Mouse (Mus musculus) G1E (cell line): Measurements from ENCODE around the gene Mrps35. TPM values are rescaled to one million over a fixed set of nuclear protein-coding genes. Genes with fewer than 3 reads are reported as not detected.

Experiments used
- ATAC-seq: 2 replicates; pipeline ENCODE4 v1.8.0; 2016; ENCODE audit warnings: mild to moderate bottlenecking; ENCODE audit not compliant: insufficient number of reproducible peaks, poor library complexity, low FRiP score, severe bottlenecking; ENCODE audit errors: extremely low read depth
- DNase-seq: peaks from one replicate; pipeline ENCODE4 v3.0.0; 2012; ENCODE audit warnings: low spot score
- H3K27me3 ChIP-seq: 2 replicates; pipeline ENCODE4 v1.6.1; 2012; ENCODE audit warnings: mild to moderate bottlenecking, low read length, inconsistent platforms; ENCODE audit not compliant: insufficient read depth
- H3K36me3 ChIP-seq: replicated peaks from 2 replicates; pipeline ENCODE3; 2012; ENCODE audit warnings: mild to moderate bottlenecking, inconsistent platforms
- H3K4me1 ChIP-seq: 2 replicates; pipeline ENCODE4 v1.6.1; 2012; ENCODE audit warnings: low read depth, low read length, inconsistent platforms, mixed read lengths; ENCODE audit not compliant: insufficient read depth
- H3K4me3 ChIP-seq: 2 replicates; pipeline ENCODE4 v1.5.1; 2012; ENCODE audit warnings: low read depth, mild to moderate bottlenecking, inconsistent platforms, low read length, moderate library complexity, mixed read lengths
- H3K9me3 ChIP-seq: replicated peaks from 2 replicates; pipeline ENCODE4 v1.6.1; 2012; ENCODE audit warnings: inconsistent platforms
- CTCF ChIP-seq: IDR thresholded peaks from 2 replicates; pipeline ENCODE4 v1.5.1; 2012; ENCODE audit warnings: low read depth, low read length, inconsistent platforms, mixed read lengths
- GATA1 ChIP-seq: IDR thresholded peaks from 2 replicates; pipeline ENCODE4 v1.6.1; 2012; ENCODE audit warnings: borderline replicate concordance, low read length, inconsistent platforms, mixed read lengths
- GATA2 ChIP-seq: IDR thresholded peaks from 2 replicates; pipeline ENCODE4 v1.6.1; 2012; ENCODE audit warnings: low read depth, low read length, inconsistent platforms, borderline replicate concordance
- POLR2AphosphoS5 ChIP-seq: IDR thresholded peaks from 2 replicates; pipeline ENCODE4 v1.6.1; 2012; ENCODE audit warnings: low read depth, low read length, inconsistent platforms; ENCODE audit not compliant: insufficient replicate concordance
- TAL1 ChIP-seq: conservative IDR thresholded peaks from 2 replicates; pipeline ENCODE4 v1.6.1; 2012; ENCODE audit warnings: low read depth, low read length, inconsistent platforms, mixed read lengths
- polyA plus RNA-seq: library from polyadenylated mRNA; stranded (reverse); fragments of >175 nt; gene quantifications from 2 replicates; pipeline ENCODE4 v1.2.3, GENCODE M21; 2012
- total RNA-seq, 2 experiments: library from RNA; stranded (forward) in 1 of 2; stranded (reverse) in 1 of 2; fragments of 200-1000 nt in 1 of 2; fragments of >200 nt in 1 of 2; fragmentation: Nextera tagmentation in 1 of 2; gene quantifications; 2 replicates each; pipeline ENCODE4 v1.2.3; 2014 to 2017

Mrps35 gene
- total and polyA plus RNA-seq, 3 experiments, result 17.6 to 95.4 (median 46.1) TPM

DNA sequence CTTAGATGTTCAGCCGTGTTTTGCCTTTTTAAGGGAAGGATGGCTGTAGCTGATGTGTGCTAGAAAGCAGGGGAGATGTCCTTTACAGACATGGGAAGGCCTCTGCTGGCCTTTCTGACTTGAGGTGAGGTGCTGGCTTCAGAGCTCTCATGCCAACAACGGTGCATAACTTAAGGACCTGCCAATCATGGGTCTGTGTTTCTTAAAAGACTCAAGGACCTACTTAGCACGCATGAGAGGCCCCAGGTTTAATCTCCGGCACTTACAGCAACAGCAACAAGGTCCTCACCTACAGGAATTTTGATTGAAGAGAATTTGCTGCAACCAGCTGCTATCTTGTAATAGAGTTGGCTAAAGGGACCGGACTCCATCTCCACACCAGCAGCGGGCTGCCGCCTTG, 66.7 kb downstream of the Mrps35 start:
- no peak overlapping the region for H3K4me3 ChIP-seq
- DNase-seq (no peak), ATAC-seq (no peak)
- no peak for TF ChIP-seq GATA1
- TF ChIP-seq POLR2AphosphoS5, result no peak
- no peak for TF ChIP-seq TAL1
- no peak for TF ChIP-seq CTCF
- TF ChIP-seq GATA2, result no peak
- H3K9me3 ChIP-seq, result no peaks in the 10 kb centered on the region
- peaks cover 87% of the 10 kb centered on the region for H3K36me3 ChIP-seq
- peaks cover 8% of the 10 kb centered on the region for H3K4me1 ChIP-seq
- no peaks in the 10 kb centered on the region for H3K27me3 ChIP-seq

DNA sequence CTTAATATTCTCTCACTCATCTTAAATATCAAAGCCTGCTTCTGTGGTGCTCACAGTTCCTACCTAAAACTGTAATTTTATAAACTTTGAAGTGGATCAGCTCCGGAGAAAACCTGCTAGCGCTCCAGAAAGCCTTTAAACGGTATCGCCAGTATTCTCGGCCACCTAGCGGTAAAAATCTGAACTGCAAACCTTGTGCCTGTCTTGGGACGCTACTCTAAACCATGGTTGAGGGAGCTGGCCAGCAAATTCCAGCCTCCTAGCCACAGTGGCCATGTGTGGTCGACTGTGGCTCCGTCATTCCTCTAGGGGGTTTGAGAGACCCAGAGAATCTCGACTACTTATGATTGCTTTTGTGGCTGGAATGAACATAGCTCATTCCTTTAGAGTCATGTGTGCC, 74.0 kb downstream of the Mrps35 start:
- DNase-seq, result peak; percentile 25
- Histone ChIP-seq H3K9me3 (no peaks in the 10 kb centered on the region), H3K36me3 (peaks cover 35% of the 10 kb centered on the region), H3K27me3 (peaks cover 2% of the 10 kb centered on the region; the same call in 1 of the 2 replicates), H3K4me3 (no peak overlapping the region), H3K4me1 (no peaks in the 10 kb centered on the region)
- ATAC-seq, result peak; percentile 55
- no peak for TF ChIP-seq GATA1
- TF ChIP-seq GATA2, result no peak
- no peak for TF ChIP-seq POLR2AphosphoS5
- peak; percentile 50 for TF ChIP-seq CTCF
- TF ChIP-seq TAL1, result no peak

DNA sequence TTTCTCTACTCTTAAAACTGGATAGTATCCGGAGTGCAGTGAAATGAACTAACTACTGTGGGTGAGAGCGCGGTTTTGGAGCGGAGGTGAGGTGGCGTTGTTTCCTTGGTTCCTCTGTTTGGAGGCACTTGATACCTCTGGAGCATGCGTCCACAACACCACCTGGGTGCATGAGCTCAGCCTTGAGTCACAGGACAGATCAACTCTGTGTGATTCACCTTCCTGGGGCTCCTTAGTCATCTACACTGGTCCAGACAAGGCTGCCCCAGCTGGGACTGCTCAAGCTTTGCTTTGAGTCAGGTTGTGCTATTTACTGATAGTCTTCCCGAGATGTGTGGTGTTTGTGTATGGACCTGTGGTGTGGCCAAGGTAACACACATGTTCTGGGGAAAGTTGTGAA, 75.2 kb downstream of the Mrps35 start:
- DNase-seq (no peak), ATAC-seq (no peak)
- no peak overlapping the region for H3K4me3 ChIP-seq
- peaks cover 3% of the 10 kb centered on the region; the same call in 1 of the 2 replicates for H3K27me3 ChIP-seq
- peaks cover 23% of the 10 kb centered on the region for H3K36me3 ChIP-seq
- TF ChIP-seq GATA2 (no peak), POLR2AphosphoS5 (no peak), GATA1 (no peak), CTCF (no peak), TAL1 (no peak)
- no peaks in the 10 kb centered on the region for H3K9me3 ChIP-seq
- no peaks in the 10 kb centered on the region for H3K4me1 ChIP-seq

DNA sequence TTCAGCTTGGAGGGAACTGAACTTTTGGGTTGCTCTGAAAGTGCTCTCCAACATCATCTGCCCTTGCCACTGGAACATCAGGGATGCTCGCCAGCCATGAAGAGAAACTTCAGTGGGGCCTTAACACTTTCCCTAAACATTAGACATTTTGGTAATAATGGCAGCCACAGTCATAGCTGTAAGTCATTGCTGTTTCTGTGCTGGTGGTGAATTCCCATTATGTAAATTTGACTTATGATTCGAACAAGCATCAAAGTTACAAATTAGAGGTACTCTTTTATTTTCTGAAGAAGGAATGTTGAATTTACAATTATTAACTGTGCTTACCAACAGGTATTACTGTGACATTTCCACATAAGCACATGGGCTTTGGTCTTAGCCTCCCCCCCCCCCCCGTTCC, 75.6 kb downstream of the Mrps35 start:
- DNase-seq (no peak), ATAC-seq (no peak)
- peaks cover 20% of the 10 kb centered on the region for H3K36me3 ChIP-seq
- no peaks in the 10 kb centered on the region for H3K4me1 ChIP-seq
- peaks cover 3% of the 10 kb centered on the region; the same call in 1 of the 2 replicates for H3K27me3 ChIP-seq
- H3K9me3 ChIP-seq, result no peaks in the 10 kb centered on the region
- TF ChIP-seq CTCF (no peak), GATA2 (no peak), POLR2AphosphoS5 (no peak), GATA1 (no peak), TAL1 (no peak)
- H3K4me3 ChIP-seq, result no peak overlapping the region

DNA sequence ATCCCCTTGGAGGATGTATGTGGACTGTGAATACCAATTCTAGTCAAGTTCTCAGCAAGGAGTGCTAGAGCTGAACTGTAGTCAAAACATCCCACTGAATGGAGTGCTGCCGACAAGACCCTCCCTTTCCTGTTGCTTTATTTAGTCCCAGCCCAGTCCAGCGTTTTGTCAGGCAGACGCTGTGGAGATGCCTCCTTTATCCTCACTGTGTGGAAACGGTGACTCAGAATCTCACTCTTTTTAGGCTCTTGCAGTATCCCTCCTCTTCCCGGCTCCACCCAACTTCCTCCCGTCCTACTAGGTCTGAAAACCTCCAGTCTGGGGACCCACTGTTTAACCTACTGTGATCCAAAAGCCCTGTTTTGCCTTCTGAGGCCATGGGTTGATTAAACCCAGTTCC, 78.8 kb downstream of the Mrps35 start:
- Histone ChIP-seq H3K4me1 (no peaks in the 10 kb centered on the region), H3K27me3 (peaks cover 5% of the 10 kb centered on the region; the same call in 1 of the 2 replicates), H3K9me3 (no peaks in the 10 kb centered on the region), H3K36me3 (no peaks in the 10 kb centered on the region), H3K4me3 (no peak overlapping the region)
- TF ChIP-seq POLR2AphosphoS5 (no peak), CTCF (no peak), GATA1 (no peak), TAL1 (no peak), GATA2 (no peak)
- ATAC-seq (no peak), DNase-seq (no peak)

Other genes starting within 250 kb of the Mrps35 start
- gene Arntl2, start 246.7 kb upstream of the Mrps35 start, total RNA-seq (2014; fragmentation: Nextera tagmentation), result not detected in 2 replicates
- gene Arntl2, start 246.7 kb upstream of the Mrps35 start, total RNA-seq (2017), result not detected in 2 replicates
- not detected in 2 replicates for gene Arntl2, start 246.7 kb upstream of the Mrps35 start, polyA plus RNA-seq
- not detected in 2 replicates for gene Smco2, start 192.7 kb upstream of the Mrps35 start, total RNA-seq (2014; fragmentation: Nextera tagmentation)
- gene Smco2, start 192.7 kb upstream of the Mrps35 start, total RNA-seq (2017), result 0.60 TPM in 1 of 2 replicates, not detected in the other
- not detected in 2 replicates for gene Smco2, start 192.7 kb upstream of the Mrps35 start, polyA plus RNA-seq
- gene Ppfibp1, start 154.3 kb upstream of the Mrps35 start, total RNA-seq (2014; fragmentation: Nextera tagmentation), result 3.1 and 3.3 TPM in 2 replicates
- 8.3 and 8.6 TPM in 2 replicates for gene Ppfibp1, start 154.3 kb upstream of the Mrps35 start, total RNA-seq (2017)
- gene Ppfibp1, start 154.3 kb upstream of the Mrps35 start, polyA plus RNA-seq, result 0.32 and 1.1 TPM in 2 replicates
- gene 1700034J05Rik, start 88.3 kb upstream of the Mrps35 start, total RNA-seq (2014; fragmentation: Nextera tagmentation), result not detected in 2 replicates
- gene 1700034J05Rik, start 88.3 kb upstream of the Mrps35 start, total RNA-seq (2017), result 0.11 TPM in 1 of 2 replicates, not detected in the other
- gene 1700034J05Rik, start 88.3 kb upstream of the Mrps35 start, polyA plus RNA-seq, result not detected in 2 replicates
- not detected in 2 replicates for gene Rep15, start 10.2 kb upstream of the Mrps35 start, total RNA-seq (2014; fragmentation: Nextera tagmentation)
- 0.05 and 0.12 TPM in 2 replicates for gene Rep15, start 10.2 kb upstream of the Mrps35 start, total RNA-seq (2017)
- not detected in 2 replicates for gene Rep15, start 10.2 kb upstream of the Mrps35 start, polyA plus RNA-seq
- not detected in 2 replicates for gene Mansc4, start 44.3 kb downstream of the Mrps35 start, total RNA-seq (2014; fragmentation: Nextera tagmentation)
- not detected in 2 replicates for gene Mansc4, start 44.3 kb downstream of the Mrps35 start, total RNA-seq (2017)
- gene Mansc4, start 44.3 kb downstream of the Mrps35 start, polyA plus RNA-seq, result not detected in 2 replicates
- 11.3 and 15.7 TPM in 2 replicates for gene Klhl42, start 48.6 kb downstream of the Mrps35 start, total RNA-seq (2014; fragmentation: Nextera tagmentation)
- 7.3 and 8.0 TPM in 2 replicates for gene Klhl42, start 48.6 kb downstream of the Mrps35 start, total RNA-seq (2017)
- 3.8 and 4.4 TPM in 2 replicates for gene Klhl42, start 48.6 kb downstream of the Mrps35 start, polyA plus RNA-seq
- gene Pthlh, start 221.4 kb downstream of the Mrps35 start, total RNA-seq (2014; fragmentation: Nextera tagmentation), result not detected in 2 replicates
- gene Pthlh, start 221.4 kb downstream of the Mrps35 start, total RNA-seq (2017), result not detected in 2 replicates
- gene Pthlh, start 221.4 kb downstream of the Mrps35 start, polyA plus RNA-seq, result not detected in 2 replicates